Mouse (Mus musculus): ENCODE measurements around the gene Myef2. TPM values are rescaled to one million over a fixed set of nuclear protein-coding genes. Genes with fewer than 3 reads are reported as not detected.

The Myef2 gene
- polyA plus RNA-seq, 1 experiment from 2014 or later: 150 TPM

GRCm38 (mm10) chr2:125067373-125067772 lies 56.1 kb downstream of the Myef2 start:
- no peak overlapping the region for H3K4me3 ChIP-seq
- ATAC-seq (ENCODE audit: insufficient number of reproducible peaks, insufficient read depth, low FRiP score, low TSS enrichment): no peak
- H3K36me3 ChIP-seq: no peaks in the 10 kb centered on the region
- 90% methylated on average over 7 of the region's 7 CpGs for WGBS
- H3K9me3 ChIP-seq: no peaks in the 10 kb centered on the region
- no peaks in the 10 kb centered on the region for H3K27me3 ChIP-seq
- H3K4me2 ChIP-seq (replicated peaks): no peak overlapping the region
- H3K27ac ChIP-seq: no peak overlapping the region
- H3K9ac ChIP-seq: no peak overlapping the region
- H3K4me1 ChIP-seq: no peaks in the 10 kb centered on the region

GRCm38 (mm10) chr2:125062944-125063343 lies 60.5 kb downstream of the Myef2 start:
- Histone ChIP-seq H3K27me3 (no peaks in the 10 kb centered on the region), H3K4me1 (no peaks in the 10 kb centered on the region), H3K9ac (no peak overlapping the region), H3K4me2 (replicated peaks) (no peak overlapping the region), H3K36me3 (no peaks in the 10 kb centered on the region), H3K4me3 (no peak overlapping the region), H3K27ac (no peak overlapping the region), H3K9me3 (no peaks in the 10 kb centered on the region)
- 70% methylated on average over 4 of the region's 4 CpGs for WGBS
- no peak for ATAC-seq (ENCODE audit: insufficient number of reproducible peaks, insufficient read depth, low FRiP score, low TSS enrichment)

- Histone ChIP-seq H3K27me3 (no peaks in the 10 kb centered on the region), H3K4me2 (replicated peaks) (no peak overlapping the region), H3K27ac (no peak overlapping the region), H3K4me1 (no peaks in the 10 kb centered on the region), H3K36me3 (no peaks in the 10 kb centered on the region), H3K4me3 (no peak overlapping the region), H3K9me3 (no peaks in the 10 kb centered on the region), H3K9ac (no peak overlapping the region)
- ATAC-seq (ENCODE audit: insufficient number of reproducible peaks, insufficient read depth, low FRiP score, low TSS enrichment): no peak
- WGBS: 88% methylated on average over 7 of the region's 7 CpGs
These were observed 62.0 kb downstream of the Myef2 start for GRCm38 (mm10) chr2:125061451-125061850.

- H3K9me3 ChIP-seq: no peaks in the 10 kb centered on the region
- no peaks in the 10 kb centered on the region for H3K36me3 ChIP-seq
- no peak for ATAC-seq (ENCODE audit: insufficient number of reproducible peaks, insufficient read depth, low FRiP score, low TSS enrichment)
- 48% methylated on average over 7 of the region's 7 CpGs for WGBS
- no peak overlapping the region for H3K4me2 ChIP-seq (replicated peaks)
- H3K27ac ChIP-seq: no peak overlapping the region
- no peak overlapping the region for H3K9ac ChIP-seq
- H3K27me3 ChIP-seq: no peaks in the 10 kb centered on the region
- H3K4me1 ChIP-seq: no peaks in the 10 kb centered on the region
- H3K4me3 ChIP-seq: no peak overlapping the region
These were observed 66.1 kb downstream of the Myef2 start for GRCm38 (mm10) chr2:125057250-125057815.

GRCm38 (mm10) chr2:125055316-125055903 lies 68.1 kb downstream of the Myef2 start:
- Histone ChIP-seq H3K27ac (no peak overlapping the region), H3K36me3 (no peaks in the 10 kb centered on the region), H3K9ac (no peak overlapping the region), H3K27me3 (no peaks in the 10 kb centered on the region), H3K4me3 (no peak overlapping the region), H3K4me1 (no peaks in the 10 kb centered on the region), H3K4me2 (replicated peaks) (no peak overlapping the region), H3K9me3 (no peaks in the 10 kb centered on the region)
- ATAC-seq (ENCODE audit: insufficient number of reproducible peaks, insufficient read depth, low FRiP score, low TSS enrichment): no peak
- 84% methylated on average over 7 of the region's 7 CpGs for WGBS

Other genes starting within 250 kb of the Myef2 start
- gene Slc24a5, start 55.5 kb downstream of the Myef2 start, polyA plus RNA-seq (2016; fragmentation: Nextera tagmentation; extraction: Ambion mirVana): 5.0 and 6.3 TPM in 2 replicates
- not detected in 2 replicates for gene Ctxn2, start 13.0 kb upstream of the Myef2 start, polyA plus RNA-seq (2016; fragmentation: Nextera tagmentation; extraction: Ambion mirVana)
- 0.04 TPM in 1 of 2 replicates, not detected in the other for gene Slc12a1, start 28.8 kb upstream of the Myef2 start, polyA plus RNA-seq (2016; fragmentation: Nextera tagmentation; extraction: Ambion mirVana)
- 160 and 167 TPM in 2 replicates for gene Dut, start 123.5 kb upstream of the Myef2 start, polyA plus RNA-seq (2016; fragmentation: Nextera tagmentation; extraction: Ambion mirVana)

Data from embryonic facial prominence, embryonic 12.5 days (tissue).